Comparison of ENCODE assay signal across 16 mouse cellular contexts in genomic region chr2:108686019-108686743, GRCm38 (mm10).
DNase-seq lines count a peak whose midpoint lies in the region; ATAC-seq and TF ChIP-seq lines count a peak whose summit lies in the region.
"Had no signal": no experiment of that assay in that cellular context is flagged by ENCODE, and none has a peak within 500 bp of the region (broad histone marks: within the 10 kb centered on the region; RNA-seq: fewer than 3 reads in every experiment).

No protein-coding gene starts in this region.

- no peak overlapping the region for H3K9ac ChIP-seq in hindbrain, postnatal 0 days (replicated peaks; ENCODE audit: low read length)
- no peak overlapping the region for H3K9ac ChIP-seq in hindbrain, embryonic 13.5 days
- no peak overlapping the region for H3K9ac ChIP-seq in midbrain, postnatal 0 days (replicated peaks; ENCODE audit: low read length, poor library complexity, severe bottlenecking)
- H3K9ac ChIP-seq: embryonic facial prominence, embryonic 15.5 days; intestine, embryonic 15.5 days; lung, embryonic 15.5 days had no signal

- no peaks in the 10 kb centered on the region for H3K36me3 ChIP-seq in hindbrain, postnatal 0 days (ENCODE audit: insufficient read depth, low read length)
- no peaks in the 10 kb centered on the region for H3K36me3 ChIP-seq in hindbrain, embryonic 13.5 days
- H3K36me3 ChIP-seq in midbrain, postnatal 0 days (ENCODE audit: insufficient read depth, low read length) = no peaks in the 10 kb centered on the region
- no peaks in the 10 kb centered on the region for H3K36me3 ChIP-seq in midbrain, embryonic 10.5 days
- no peaks in the 10 kb centered on the region for H3K36me3 ChIP-seq in myocyte (ENCODE audit: control insufficient read depth, insufficient read depth)
- H3K36me3 ChIP-seq: embryonic facial prominence, embryonic 15.5 days; intestine, embryonic 15.5 days; lung, embryonic 15.5 days had no signal

- H3K4me3 ChIP-seq in hindbrain, postnatal 0 days (ENCODE audit: low read length) = no peak overlapping the region
- H3K4me3 ChIP-seq in hindbrain, embryonic 13.5 days = no peak overlapping the region
- H3K4me3 ChIP-seq in midbrain, postnatal 0 days (ENCODE audit: low read depth, low read length) = no peak overlapping the region
- H3K4me3 ChIP-seq in midbrain, embryonic 10.5 days = no peak overlapping the region
- no peak overlapping the region for H3K4me3 ChIP-seq in myocyte
- H3K4me3 ChIP-seq: embryonic facial prominence, embryonic 15.5 days; intestine, embryonic 15.5 days; layer of hippocampus, adult 2 months; lung, embryonic 15.5 days had no signal

- no peaks in the 10 kb centered on the region for H3K4me1 ChIP-seq in hindbrain, postnatal 0 days (ENCODE audit: insufficient read depth, low read length)
- H3K4me1 ChIP-seq in hindbrain, embryonic 13.5 days (replicated peaks) = no peaks in the 10 kb centered on the region
- no peaks in the 10 kb centered on the region for H3K4me1 ChIP-seq in midbrain, postnatal 0 days (ENCODE audit: insufficient read depth, low read length)
- H3K4me1 ChIP-seq in midbrain, embryonic 10.5 days = no peaks in the 10 kb centered on the region
- H3K4me1 ChIP-seq: embryonic facial prominence, embryonic 15.5 days; intestine, embryonic 15.5 days; lung, embryonic 15.5 days had no signal

- peak; percentile 26 to 33 for DNase-seq in cerebellum, postnatal 14 days
- no peak for DNase-seq in cerebellum, adult 11-12 months
- peak; percentile 52 for DNase-seq in hindbrain, postnatal 0 days (ENCODE audit: low spot score)
- peak; percentile 48 for DNase-seq in midbrain, postnatal 0 days (ENCODE audit: low spot score)
- no peak for DNase-seq in midbrain, embryonic 10.5 days (ENCODE audit: low spot score)
- no peak for DNase-seq in left cerebral cortex, postnatal 10 days (ENCODE audit: extremely low spot score in 1 of 2, low spot score in 2 of 2)
- DNase-seq: adrenal gland, adult 2 months had no signal

- 63% methylated on average over 6 of the region's 6 CpGs for WGBS in hindbrain, postnatal 0 days
- WGBS in hindbrain, embryonic 13.5 days = 75% methylated on average over 6 of the region's 6 CpGs
- 78% methylated on average over 6 of the region's 6 CpGs for WGBS in midbrain, postnatal 0 days
- WGBS in midbrain, embryonic 10.5 days = 83% methylated on average over 6 of the region's 6 CpGs

- H3ac ChIP-seq in myocyte (ENCODE audit: control insufficient read depth, insufficient read length) = no peak overlapping the region

- TF ChIP-seq CTCF in hindbrain, postnatal 0 days (IDR thresholded peaks at IDR 0.05; ENCODE audit: low read depth) = no peak
- TF ChIP-seq CTCF in midbrain, postnatal 0 days (IDR thresholded peaks at IDR 0.05) = no peak

- no peaks in the 10 kb centered on the region for H3K27me3 ChIP-seq in hindbrain, postnatal 0 days (ENCODE audit: insufficient read depth, low read length)
- no peaks in the 10 kb centered on the region for H3K27me3 ChIP-seq in hindbrain, embryonic 13.5 days
- H3K27me3 ChIP-seq in midbrain, postnatal 0 days (ENCODE audit: insufficient read depth, low read length) = no peaks in the 10 kb centered on the region
- no peaks in the 10 kb centered on the region for H3K27me3 ChIP-seq in midbrain, embryonic 10.5 days (ENCODE audit: low read depth, poor library complexity, severe bottlenecking)
- H3K27me3 ChIP-seq in myocyte (ENCODE audit: control insufficient read depth, insufficient read depth, insufficient read length) = no peaks in the 10 kb centered on the region
- H3K27me3 ChIP-seq: embryonic facial prominence, embryonic 15.5 days; intestine, embryonic 15.5 days; lung, embryonic 15.5 days had no signal

- TF ChIP-seq POLR2A in myocyte (IDR thresholded peaks at IDR 0.05; ENCODE audit: insufficient read length, low read depth) = no peak

- no peaks in the 10 kb centered on the region for H3K79me2 ChIP-seq in myocyte (ENCODE audit: control insufficient read depth, insufficient read depth)

- intact Hi-C loops in left cerebral cortex, postnatal 10 days (cut with DNase I) = no loop called here

- H3K9me3 ChIP-seq in hindbrain, postnatal 0 days (ENCODE audit: low read length) = no peaks in the 10 kb centered on the region
- no peaks in the 10 kb centered on the region for H3K9me3 ChIP-seq in hindbrain, embryonic 13.5 days
- no peaks in the 10 kb centered on the region for H3K9me3 ChIP-seq in midbrain, postnatal 0 days (ENCODE audit: low read length)
- H3K9me3 ChIP-seq in midbrain, embryonic 10.5 days (replicated peaks) = no peaks in the 10 kb centered on the region
- H3K9me3 ChIP-seq: embryonic facial prominence, embryonic 15.5 days; intestine, embryonic 15.5 days; lung, embryonic 15.5 days had no signal

- ATAC-seq in hindbrain, postnatal 0 days = no peak
- no peak for ATAC-seq in hindbrain, embryonic 13.5 days (ENCODE audit: low FRiP score)
- no peak for ATAC-seq in midbrain, postnatal 0 days (ENCODE audit: low FRiP score)
- ATAC-seq: CD4-positive, CD25-positive, alpha-beta regulatory T cell, adult 4 months; forebrain, embryonic 16.5 days; intestine, embryonic 15.5 days had no signal

- H3K27ac ChIP-seq in hindbrain, postnatal 0 days = no peak overlapping the region
- no peak overlapping the region for H3K27ac ChIP-seq in hindbrain, embryonic 13.5 days
- H3K27ac ChIP-seq in midbrain, postnatal 0 days (ENCODE audit: low read depth, low read length) = no peak overlapping the region
- H3K27ac ChIP-seq in midbrain, embryonic 10.5 days (replicated peaks) = no peak overlapping the region
- H3K27ac ChIP-seq: embryonic facial prominence, embryonic 15.5 days; intestine, embryonic 15.5 days; layer of hippocampus, adult 2 months; lung, embryonic 15.5 days; stomach, postnatal 0 days had no signal

- no peak overlapping the region for H3K4me2 ChIP-seq in hindbrain, postnatal 0 days (ENCODE audit: low read depth, low read length)
- no peak overlapping the region for H3K4me2 ChIP-seq in hindbrain, embryonic 13.5 days
- no peak overlapping the region for H3K4me2 ChIP-seq in midbrain, postnatal 0 days (ENCODE audit: low read depth, low read length, poor library complexity, severe bottlenecking)
- peak overlapping the region; percentile 60 for H3K4me2 ChIP-seq in myocyte (ENCODE audit: low read depth)
- H3K4me2 ChIP-seq: embryonic facial prominence, embryonic 15.5 days; intestine, embryonic 15.5 days; lung, embryonic 15.5 days had no signal

TF ChIP-seq in myocyte, 11 proteins besides CTCF, POLR2A, EP300 and RAD21:
- peak; percentile 90 for TF ChIP-seq SRF (IDR thresholded peaks at IDR 0.05; ENCODE audit: control insufficient read depth, insufficient read length, low read depth)
- TF ChIP-seq MYOD1 (IDR thresholded peaks at IDR 0.05; ENCODE audit: control insufficient read depth in 1 of 3, insufficient read length in 2 of 3, low read depth in 2 of 3) = peak in 2 of 3 experiments; percentile 55 to 69
- no peak for TF ChIP-seq POLR2AphosphoS2 (IDR thresholded peaks at IDR 0.05; ENCODE audit: insufficient read length, low read depth)

Comparison
In these comparisons a context has a peak if more than half of its experiments do, and no peak if none do; other contexts are left out.
1. DNase-seq: peak in cerebellum, postnatal 14 days (2 of 2), hindbrain, postnatal 0 days (single experiment) and midbrain, postnatal 0 days (single experiment); none in cerebellum, adult 11-12 months (single experiment), midbrain, embryonic 10.5 days (single experiment) and left cerebral cortex, postnatal 10 days (0 of 2).